Mouse (Mus musculus) gastrocnemius, postnatal 36 days (tissue): ENCODE data around the gene Bglap3. TPM values are rescaled to one million over a fixed set of nuclear protein-coding genes. Genes with fewer than 3 reads are reported as not detected.
"Not testable (repeated sequence)": the region's sequence is repeated elsewhere in the genome, so short reads cannot be mapped to it uniquely, and the experiment has no call there.

Experiments used
- DNase-seq, 2 experiments: peaks; one replicate each; pipeline ENCODE4 v3.0.0; 2022
- intact Hi-C: fragments of 180-260 bp; cut with DNase I; formaldehyde crosslinking; loops from one replicate; pipeline ENCODE4 v1.15.1; 2025
- total RNA-seq, 2 experiments: library from RNA; stranded (reverse); gene quantifications; 2 replicates each; pipeline ENCODE4 v1.2.3; 2021

Gene Bglap3
- total RNA-seq, 2 experiments from 2014 or later, result not detected

- intact Hi-C loops, DNase-seq: not testable (repeated sequence)
These were observed 9.1 kb upstream of the Bglap3 start for GRCm38 (mm10) chr3:88381389-88382315.

GRCm38 (mm10) chr3:88378599-88378998 is 6.1 kb upstream of the Bglap3 start, which contains the start of gene Bglap2:
Gene Bglap2, minus strand, starts transcription at chr3:88378699.
- intact Hi-C loops, DNase-seq: not testable (repeated sequence)

- DNase-seq, intact Hi-C loops: not testable (repeated sequence)
These were observed 4.1 kb upstream of the Bglap3 start for GRCm38 (mm10) chr3:88376644-88377043.

GRCm38 (mm10) chr3:88375750-88376626 is 3.4 kb upstream of the Bglap3 start:
- intact Hi-C loops, DNase-seq: not testable (repeated sequence)

GRCm38 (mm10) chr3:88368511-88368910 is 4.0 kb downstream of the Bglap3 start:
- DNase-seq, result peak in 1 of 2 experiments; percentile 34

GRCm38 (mm10) chr3:88367517-88367916 is 5.0 kb downstream of the Bglap3 start:
- intact Hi-C loops, DNase-seq: not testable (repeated sequence)

More at GRCm38 (mm10) chr3:88368511-88368910, 4.0 kb downstream of the Bglap3 start:
- intact Hi-C loops, result not testable (repeated sequence)

- DNase-seq, intact Hi-C loops: not testable (repeated sequence)
These were observed 5.6 kb downstream of the Bglap3 start for GRCm38 (mm10) chr3:88366830-88367428.

- intact Hi-C loops, result no loop called here
- DNase-seq, result no peak
These were observed 6.7 kb downstream of the Bglap3 start for GRCm38 (mm10) chr3:88365705-88366361.

- intact Hi-C loops, result no loop called here
- peak in 1 of 2 experiments; percentile 53 for DNase-seq
These were observed 8.2 kb downstream of the Bglap3 start, which contains the start of gene Paqr6 for GRCm38 (mm10) chr3:88364337-88364736. Gene Paqr6, plus strand, starts transcription at chr3:88364584.

- intact Hi-C loops, result no loop called here
- no peak for DNase-seq
These were observed 8.8 kb downstream of the Bglap3 start for GRCm38 (mm10) chr3:88363700-88364099.

- intact Hi-C loops, result no loop called here
These were observed 10.8 kb downstream of the Bglap3 start for GRCm38 (mm10) chr3:88361612-88362313.

GRCm38 (mm10) chr3:88361096-88361495 is 11.4 kb downstream of the Bglap3 start:
- no peak for DNase-seq
- intact Hi-C loops, result no loop called here

More at GRCm38 (mm10) chr3:88361612-88362313, 10.8 kb downstream of the Bglap3 start:
- no peak for DNase-seq

- no peak for DNase-seq
- intact Hi-C loops, result no loop called here
These were observed 12.6 kb downstream of the Bglap3 start for GRCm38 (mm10) chr3:88359989-88360388.

- no peak for DNase-seq
- intact Hi-C loops, result no loop called here
These were observed 13.0 kb downstream of the Bglap3 start for GRCm38 (mm10) chr3:88359584-88359983.

- intact Hi-C loops, result no loop called here
- DNase-seq, result no peak
These were observed 18.0 kb downstream of the Bglap3 start for GRCm38 (mm10) chr3:88354396-88355165.

- intact Hi-C loops, result no loop called here
- DNase-seq, result no peak
These were observed 19.6 kb downstream of the Bglap3 start for GRCm38 (mm10) chr3:88352907-88353306.

GRCm38 (mm10) chr3:88350732-88351131 is 21.8 kb downstream of the Bglap3 start:
- intact Hi-C loops, result no loop called here

GRCm38 (mm10) chr3:88339006-88339405 is 33.5 kb downstream of the Bglap3 start:
- intact Hi-C loops, result no loop called here
- no peak for DNase-seq

More at GRCm38 (mm10) chr3:88350732-88351131, 21.8 kb downstream of the Bglap3 start:
- DNase-seq, result no peak
